Mouse (Mus musculus) adipose tissue, adult 10 weeks (tissue): ENCODE results near the gene Zbtb25. TPM values are rescaled to one million over a fixed set of nuclear protein-coding genes. Genes with fewer than 3 reads are reported as not detected.

Experiments used
- polyA plus RNA-seq: library from polyadenylated mRNA; stranded (reverse); fragments of 350-450 nt; fragmentation: Illumina TruSeq; extraction: RNeasy Lipid Tissue Mini Kit (QIAGEN cat#74804); gene quantifications from one replicate; pipeline ENCODE4 v1.2.3, GENCODE M21; 2014; ENCODE audit warnings: low read depth, low replicate concordance

The Zbtb25 gene
- polyA plus RNA-seq: 8.8 TPM

GRCm38 (mm10) chr12:76369206-76369977, at the start of gene Zbtb25:
TSS of gene Zbtb25 (minus strand) at chr12:76369602.

GRCm38 (mm10) chr12:76417433-76417854, 48.0 kb upstream of the Zbtb25 start, which contains the start of gene Ppp1r36:
TSS of gene Ppp1r36 (plus strand) at chr12:76417538.

GRCm38 (mm10) chr12:76403886-76404537, 34.6 kb upstream of the Zbtb25 start, which contains the start of gene Hspa2:
TSS of gene Hspa2 (plus strand) at chr12:76404176.

GRCm38 (mm10) chr12:76369978-76370830, 802 bp upstream of the Zbtb25 start, which contains the start of gene Zbtb1:
TSS of gene Zbtb1 (plus strand) at chr12:76370266.

GRCm38 (mm10) chr12:76324679-76325431, 44.5 kb downstream of the Zbtb25 start, which contains the start of gene Akap5:
TSS of gene Akap5 (plus strand) at chr12:76324891.

Other genes starting within 250 kb of the Zbtb25 start
- 2.4 TPM for gene Esr2, start 192.3 kb downstream of the Zbtb25 start, polyA plus RNA-seq
- 2.6 TPM for gene Tex21, start 122.9 kb downstream of the Zbtb25 start, polyA plus RNA-seq
- gene Mthfd1, start 114.3 kb downstream of the Zbtb25 start, polyA plus RNA-seq: 22.0 TPM
- 0.29 TPM for gene Akap5, start 44.7 kb downstream of the Zbtb25 start, polyA plus RNA-seq
- 5.6 TPM for gene Zbtb1, start 664 bp upstream of the Zbtb25 start, polyA plus RNA-seq
- gene Hspa2, start 34.6 kb upstream of the Zbtb25 start, polyA plus RNA-seq: 33.5 TPM
- gene Ppp1r36, start 47.9 kb upstream of the Zbtb25 start, polyA plus RNA-seq: 22.2 TPM
- 25.9 TPM for gene Plekhg3, start 161.3 kb upstream of the Zbtb25 start, polyA plus RNA-seq